ENCODE assay signal across 30 mouse cellular contexts in genomic region chr7:97645060-97645459, GRCm38 (mm10). TPM values are rescaled to one million over a fixed set of nuclear protein-coding genes. Genes with fewer than 3 reads are reported as not detected.
DNase-seq lines count a peak whose midpoint lies in the region; ATAC-seq and TF ChIP-seq lines count a peak whose summit lies in the region.
"Had no signal": no experiment of that assay in that cellular context is flagged by ENCODE, and none has a peak within 500 bp of the region (broad histone marks: within the 10 kb centered on the region; RNA-seq: fewer than 3 reads in every experiment).

No protein-coding gene starts in this region.

- H3K4me1 ChIP-seq in kidney, adult 2 months (ENCODE audit: control insufficient read depth, insufficient read depth, low read length): peaks cover 5% of the 10 kb centered on the region; the same call in 1 of the 2 replicates
- no peaks in the 10 kb centered on the region for H3K4me1 ChIP-seq in lung, postnatal 0 days (ENCODE audit: insufficient read depth, low read depth, low read length)
- H3K4me1 ChIP-seq: embryonic facial prominence, embryonic 13.5 days; heart, embryonic 12.5 days; hindbrain, embryonic 10.5 days; hindbrain, embryonic 15.5 days; liver, embryonic 12.5 days; neural tube, embryonic 15.5 days had no signal

- CTCF ChIA-PET in Patski (lab: Charles Lee): interaction anchor here (0.7 kb wide), 1 partner anchor 9 kb away, joined by 3 read pairs; no protein-coding TSS in a partner anchor

- POLR2A ChIA-PET in Patski (lab: Charles Lee): no interaction called here

- H3K4me3 ChIP-seq in kidney, adult 2 months (ENCODE audit: insufficient read depth, low read depth, low read length): no peak overlapping the region
- H3K4me3 ChIP-seq in lung, postnatal 0 days (ENCODE audit: low read depth, low read length): no peak overlapping the region
- H3K4me3 ChIP-seq: embryonic facial prominence, embryonic 13.5 days; erythroblast, embryonic 14.5 days; heart, adult 2 months; heart, embryonic 12.5 days; hindbrain, embryonic 10.5 days; hindbrain, embryonic 15.5 days; liver, embryonic 12.5 days; midbrain, embryonic 10.5 days; midbrain, embryonic 15.5 days; neural tube, embryonic 15.5 days had no signal

- no peak for TF ChIP-seq POLR2A in kidney, adult 2 months (IDR thresholded peaks at IDR 0.05; ENCODE audit: low read depth, low read length)

- H3K9ac ChIP-seq in lung, postnatal 0 days (replicated peaks; ENCODE audit: low read depth): no peak overlapping the region
- H3K9ac ChIP-seq: embryonic facial prominence, embryonic 13.5 days; forebrain, postnatal 0 days; heart, embryonic 12.5 days; hindbrain, embryonic 15.5 days; liver, embryonic 12.5 days; liver, postnatal 0 days; midbrain, embryonic 15.5 days; neural tube, embryonic 15.5 days had no signal

- H3K27me3 ChIP-seq in kidney, adult 2 months (replicated peaks; ENCODE audit: control insufficient read depth, insufficient read depth, low read length): no peaks in the 10 kb centered on the region
- no peaks in the 10 kb centered on the region for H3K27me3 ChIP-seq in lung, postnatal 0 days (replicated peaks; ENCODE audit: insufficient read depth, low read length)
- H3K27me3 ChIP-seq in Patski: no peaks in the 10 kb centered on the region
- H3K27me3 ChIP-seq: embryonic facial prominence, embryonic 13.5 days; heart, embryonic 12.5 days; hindbrain, embryonic 15.5 days; liver, embryonic 12.5 days; midbrain, embryonic 15.5 days; neural tube, embryonic 15.5 days had no signal

- no peak overlapping the region for H3K27ac ChIP-seq in kidney, adult 2 months (ENCODE audit: insufficient read depth, low read depth, low read length)
- no peak overlapping the region for H3K27ac ChIP-seq in lung, postnatal 0 days (ENCODE audit: low read length)
- H3K27ac ChIP-seq: heart, adult 2 months; hindbrain, embryonic 10.5 days; hindbrain, embryonic 15.5 days; liver, embryonic 12.5 days; midbrain, embryonic 10.5 days; midbrain, embryonic 15.5 days; neural tube, embryonic 15.5 days had no signal

- no peak for TF ChIP-seq CTCF in kidney, adult 2 months (conservative IDR thresholded peaks at IDR 0.05; ENCODE audit: insufficient read depth, insufficient read length, low read depth, low read length)
- TF ChIP-seq CTCF in lung, postnatal 0 days (IDR thresholded peaks at IDR 0.05): no peak
- TF ChIP-seq CTCF in Patski (IDR thresholded peaks at IDR 0.05): no peak

- 54% methylated on average over 3 of the region's 3 CpGs for WGBS in kidney, adult 2 months
- 74% methylated on average over 3 of the region's 3 CpGs for WGBS in lung, postnatal 0 days

- ATAC-seq in lung, postnatal 0 days: peak; percentile 76
- peak; percentile 99 for ATAC-seq in Patski
- ATAC-seq: CD4-positive, CD25-positive, alpha-beta regulatory T cell, adult 4 months; forebrain, postnatal 0 days; liver, embryonic 12.5 days; liver, postnatal 0 days; midbrain, embryonic 15.5 days had no signal

- H3K4me2 ChIP-seq in lung, postnatal 0 days (replicated peaks; ENCODE audit: low read depth, low read length): no peak overlapping the region
- H3K4me2 ChIP-seq: embryonic facial prominence, embryonic 13.5 days; heart, embryonic 12.5 days; hindbrain, embryonic 15.5 days; liver, embryonic 12.5 days; midbrain, embryonic 15.5 days; neural tube, embryonic 15.5 days had no signal

- no peaks in the 10 kb centered on the region for H3K9me3 ChIP-seq in lung, postnatal 0 days (ENCODE audit: low read length)
- H3K9me3 ChIP-seq: embryonic facial prominence, embryonic 13.5 days; heart, embryonic 12.5 days; hindbrain, embryonic 10.5 days; hindbrain, embryonic 15.5 days; liver, embryonic 12.5 days; midbrain, embryonic 10.5 days; midbrain, embryonic 15.5 days; neural tube, embryonic 15.5 days had no signal

- in situ Hi-C loops in Patski (cut with MboI; ENCODE audit: low pct_unique_long_range_greater_than_20kb): no loop called here

- peak; percentile 28 for DNase-seq in kidney, adult 2 months
- no peak for DNase-seq in kidney, adult 11 months
- DNase-seq in lung, postnatal 0 days (ENCODE audit: low spot score): peak; percentile 64
- no peak for DNase-seq in lung, adult 18-20 months
- DNase-seq in Patski (ENCODE audit: low read depth, low spot score): peak; percentile 66
- DNase-seq in urinary bladder, postnatal 14 days (ENCODE audit: low spot score): no peak
- DNase-seq in thymus, postnatal 10 days (ENCODE audit: low spot score in 2 of 2): no peak
- DNase-seq: adrenal gland, postnatal 14 days; cerebellum, adult 11 months; cerebellum, adult 9-10 months; cerebellum, postnatal 36 days; forebrain, postnatal 0 days; heart, adult 2 months; heart, postnatal 10 days; kidney, postnatal 36 days; layer of hippocampus, postnatal 36 days; left cerebral cortex, postnatal 4 days; liver, postnatal 0 days; retina, postnatal 1 day; right cerebral cortex, postnatal 25 days had no signal

- no peaks in the 10 kb centered on the region for H3K36me3 ChIP-seq in kidney, adult 2 months (ENCODE audit: control insufficient read depth, insufficient read depth, low read length)
- no peaks in the 10 kb centered on the region for H3K36me3 ChIP-seq in lung, postnatal 0 days (ENCODE audit: insufficient read depth, low read length)
- H3K36me3 ChIP-seq: hindbrain, embryonic 15.5 days; midbrain, embryonic 15.5 days; neural tube, embryonic 15.5 days had no signal

- no peak for TF ChIP-seq EP300 in lung, postnatal 0 days (IDR thresholded peaks at IDR 0.05)

RNA-seq across cellular contexts. Expression of gene Clns1a, which starts 51.4 kb away (rescaled TPM):
- 23.5 and 28.7 TPM in 2 replicates for polyA plus RNA-seq in kidney, adult 2 months (2012; rRNA removed)
- polyA plus RNA-seq in lung, postnatal 0 days (2015; fragmentation: Nextera tagmentation; extraction: Ambion mirVana): 72.0 and 73.3 TPM in 2 replicates
- polyA plus RNA-seq in Patski (2021): 82.0 TPM

Comparison
In these comparisons a context has a peak if more than half of its experiments do, and no peak if none do; other contexts are left out.
1. DNase-seq: peak in kidney, adult 2 months (single experiment), lung, postnatal 0 days (single experiment) and Patski (single experiment); none in kidney, adult 11 months (single experiment), lung, adult 18-20 months (0 of 2), urinary bladder, postnatal 14 days (single experiment) and thymus, postnatal 10 days (0 of 2).